Mouse (Mus musculus): ENCODE data around the gene Met. TPM values are rescaled to one million over a fixed set of nuclear protein-coding genes. Genes with fewer than 3 reads are reported as not detected.
A peak's percentile ranks its signal among the peaks of the same experiment; 100 is the strongest.

The Met gene
- polyA plus RNA-seq, 2 experiments from 2014 or later = 0.28 TPM; not detected in 1

- ATAC-seq = no peak
Measured at GRCm38 (mm10) chr6:17549645-17550044, 86.0 kb downstream of the Met start.

DNA sequence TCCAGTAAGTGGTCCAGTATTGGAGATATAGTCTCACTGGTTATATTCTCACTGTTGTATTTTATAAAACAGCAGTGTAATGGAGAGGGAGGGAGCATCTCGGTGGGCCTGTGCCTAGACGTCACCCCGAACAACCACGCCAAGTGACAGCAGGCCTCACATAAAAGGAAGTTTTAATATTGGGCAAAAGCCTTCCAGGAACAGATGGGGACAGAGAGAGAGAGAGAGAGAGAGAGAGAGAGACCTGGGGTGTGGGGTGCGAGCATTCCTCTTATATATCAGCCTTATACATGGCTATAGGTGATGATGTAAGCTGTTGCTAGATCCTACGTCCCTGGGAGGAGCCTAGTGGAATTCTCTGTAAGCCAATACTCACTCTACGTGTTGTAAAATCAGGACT lies 90.7 kb downstream of the Met start:
- no peak for ATAC-seq

GRCm38 (mm10) chr6:17554757-17555156 lies 91.2 kb downstream of the Met start:
- ATAC-seq = no peak

- no peak for ATAC-seq
Measured at GRCm38 (mm10) chr6:17555719-17556118, 92.1 kb downstream of the Met start.

DNA sequence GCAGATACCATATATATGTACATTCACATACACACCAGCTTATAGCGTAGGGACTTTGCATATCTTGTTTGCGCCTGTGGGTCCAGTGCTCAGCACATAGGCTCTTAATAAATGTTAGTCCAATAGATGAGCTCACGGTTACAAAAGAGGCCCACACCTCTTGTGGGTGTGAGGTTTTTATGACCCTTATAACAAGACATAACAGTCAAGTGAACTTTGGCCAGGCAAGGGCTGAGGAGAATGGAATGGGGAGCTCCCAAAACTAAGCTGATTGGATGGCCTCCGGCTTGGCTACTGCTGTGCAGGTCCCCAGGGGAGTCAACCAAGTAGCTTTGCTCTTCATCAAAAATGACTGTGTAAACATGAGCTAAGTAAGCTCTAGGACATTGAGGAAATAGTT lies 96.1 kb downstream of the Met start:
- ATAC-seq = no peak

DNA sequence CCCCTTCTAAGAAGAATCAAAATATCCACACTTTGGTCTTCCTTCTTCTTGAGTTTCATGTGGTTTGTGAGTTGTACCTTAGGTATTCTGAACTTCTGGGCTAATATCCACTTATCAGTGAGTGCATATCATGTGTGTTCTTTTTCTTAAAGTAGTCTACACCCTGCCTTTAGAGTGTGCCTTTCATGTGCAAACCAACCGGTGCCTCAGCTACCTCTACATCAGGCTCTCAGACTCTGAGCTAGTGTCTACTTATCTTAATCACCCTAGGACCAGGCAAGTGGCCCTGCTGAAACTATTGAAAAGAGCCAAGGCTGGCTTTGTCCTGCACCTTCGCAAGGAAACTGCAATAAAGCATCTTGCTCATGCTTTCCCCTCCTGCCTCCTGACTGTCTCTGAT lies 97.7 kb downstream of the Met start:
- no peak for ATAC-seq

- no peak for ATAC-seq
Measured at GRCm38 (mm10) chr6:17561886-17562285, 98.3 kb downstream of the Met start.

- ATAC-seq = no peak
Measured at GRCm38 (mm10) chr6:17562472-17563088, 99.0 kb downstream of the Met start.

DNA sequence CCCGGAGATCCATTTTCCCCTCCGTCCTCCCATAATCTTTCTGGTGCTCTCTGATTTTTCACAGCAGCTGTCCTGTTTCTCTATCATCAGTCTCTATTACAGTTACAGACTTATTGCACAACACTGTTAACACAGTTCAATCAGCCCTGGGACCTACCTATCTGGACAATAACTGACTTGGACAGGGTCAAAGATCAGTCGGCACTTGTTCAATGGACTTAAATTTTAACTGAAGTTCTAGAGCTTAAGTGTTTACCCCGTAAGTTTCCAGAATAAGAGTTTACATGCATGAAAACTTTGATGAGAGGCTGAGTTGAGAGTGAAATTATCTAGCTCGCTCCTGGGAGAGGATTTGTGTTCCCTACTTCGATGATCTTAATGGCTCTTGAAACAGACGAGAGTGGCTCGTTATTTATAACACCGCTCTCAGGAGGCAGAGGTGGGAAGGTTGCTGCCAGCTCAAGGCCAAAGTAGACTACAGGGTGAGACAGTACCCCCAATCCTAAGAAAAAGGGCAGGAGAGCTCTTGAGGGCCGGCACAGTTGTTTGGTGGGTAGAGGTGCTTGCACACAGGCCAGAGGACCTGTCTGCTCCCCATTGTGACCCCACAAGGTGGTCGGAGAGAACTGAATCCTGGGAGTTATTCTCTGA lies 105.2 kb downstream of the Met start:
- no peak for ATAC-seq

DNA sequence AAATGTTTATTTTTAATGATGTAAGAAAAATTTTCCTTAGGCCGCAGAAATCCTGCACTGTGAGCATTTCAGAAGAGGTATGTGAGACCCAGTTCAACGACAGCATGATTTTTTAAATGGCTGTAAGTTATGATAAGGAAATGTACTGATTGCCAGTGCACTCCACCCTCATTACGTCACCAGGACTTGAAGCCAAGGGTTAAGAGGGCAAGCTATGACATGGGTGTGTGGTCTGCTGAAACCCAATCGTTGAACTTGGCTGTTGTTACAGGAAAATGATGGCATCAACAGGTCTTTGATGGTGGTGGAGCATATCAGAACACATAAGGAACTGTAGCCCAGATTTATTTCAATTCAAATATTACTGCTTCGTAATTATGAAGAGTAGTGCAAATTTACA lies 109.6 kb downstream of the Met start:
- no peak for ATAC-seq

DNA sequence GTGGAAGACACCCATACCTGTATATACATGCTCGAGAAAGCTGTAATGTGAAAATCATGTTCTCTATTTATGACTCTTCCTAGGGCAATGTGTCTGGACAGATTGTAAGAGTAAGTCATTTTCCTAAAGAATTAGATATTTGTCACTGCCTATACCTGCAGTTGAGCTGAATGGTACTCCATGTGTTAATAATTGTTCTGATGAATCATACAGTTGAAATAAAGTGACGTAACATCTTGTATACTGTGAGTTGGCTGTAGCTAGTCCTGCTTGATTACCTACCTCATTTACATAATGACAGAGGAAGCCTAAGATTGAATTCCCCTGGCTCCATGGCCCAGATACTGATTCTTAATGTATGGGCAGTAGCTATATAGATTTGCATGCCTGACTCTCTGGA lies 110.1 kb downstream of the Met start:
- no peak for ATAC-seq

- no peak for ATAC-seq
Measured at GRCm38 (mm10) chr6:17578092-17578760, 114.6 kb downstream of the Met start.

DNA sequence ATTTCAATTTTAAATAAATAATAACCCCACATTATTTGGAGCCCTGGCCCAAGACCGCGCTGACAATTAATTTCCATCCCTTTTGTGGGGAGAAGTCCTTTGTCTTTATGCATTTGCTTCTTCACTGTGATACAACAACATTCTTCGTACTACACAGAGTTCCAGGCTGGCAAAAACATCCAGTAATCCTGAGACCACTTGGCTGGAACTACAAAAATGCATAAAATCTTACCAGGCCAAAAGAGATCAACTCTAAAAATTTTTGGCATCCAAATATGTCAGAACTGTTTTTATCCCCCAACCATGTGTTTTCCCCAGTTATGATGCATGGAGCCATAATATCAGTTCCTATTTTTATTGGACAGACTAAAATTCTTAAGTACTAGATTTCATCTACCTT lies 116.7 kb downstream of the Met start:
- ATAC-seq = no peak

- no peak for ATAC-seq
Measured at GRCm38 (mm10) chr6:17583982-17584381, 120.4 kb downstream of the Met start.

DNA sequence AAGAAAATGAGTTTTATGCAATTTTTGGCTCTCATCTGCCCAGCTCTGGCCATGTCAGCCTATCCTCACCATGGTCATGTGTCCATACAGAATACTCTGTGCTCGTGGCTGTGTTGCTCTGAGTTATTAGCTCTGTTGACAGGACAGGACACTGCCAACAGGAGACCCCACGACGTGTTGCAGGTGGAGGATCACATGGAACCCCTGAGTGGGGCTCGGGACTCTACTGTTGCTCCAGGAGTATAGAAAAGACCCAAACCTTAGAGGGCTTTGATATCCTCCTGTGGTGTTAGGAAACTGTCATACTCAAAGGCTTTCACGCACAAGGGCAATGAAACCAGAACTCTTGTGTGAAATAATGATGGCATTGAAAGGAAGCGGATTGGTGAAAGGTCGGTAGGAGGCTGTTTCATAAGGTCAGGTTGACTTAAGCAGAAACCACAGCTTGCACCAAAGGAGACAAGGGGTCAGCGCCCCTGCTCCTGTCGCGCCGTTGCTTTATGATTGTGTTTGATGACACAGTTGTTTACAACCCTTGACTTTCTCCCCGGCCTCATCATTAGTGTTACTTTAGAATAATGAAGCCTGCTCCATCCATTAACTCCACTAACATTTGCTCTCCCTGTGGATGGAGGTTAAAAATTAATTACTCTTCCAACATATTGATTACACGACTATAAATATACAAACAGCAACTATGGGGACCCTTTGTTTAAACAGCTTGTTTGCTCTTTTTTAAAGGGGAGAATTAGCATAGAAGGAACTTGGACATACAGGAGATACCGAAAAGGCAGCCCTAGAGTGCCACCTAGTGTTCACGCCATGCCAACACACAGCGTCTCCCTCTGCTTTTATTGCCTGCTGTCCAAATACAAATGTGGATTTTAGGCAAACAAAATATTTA lies 125.7 kb downstream of the Met start:
- ATAC-seq = peak; percentile 79

DNA sequence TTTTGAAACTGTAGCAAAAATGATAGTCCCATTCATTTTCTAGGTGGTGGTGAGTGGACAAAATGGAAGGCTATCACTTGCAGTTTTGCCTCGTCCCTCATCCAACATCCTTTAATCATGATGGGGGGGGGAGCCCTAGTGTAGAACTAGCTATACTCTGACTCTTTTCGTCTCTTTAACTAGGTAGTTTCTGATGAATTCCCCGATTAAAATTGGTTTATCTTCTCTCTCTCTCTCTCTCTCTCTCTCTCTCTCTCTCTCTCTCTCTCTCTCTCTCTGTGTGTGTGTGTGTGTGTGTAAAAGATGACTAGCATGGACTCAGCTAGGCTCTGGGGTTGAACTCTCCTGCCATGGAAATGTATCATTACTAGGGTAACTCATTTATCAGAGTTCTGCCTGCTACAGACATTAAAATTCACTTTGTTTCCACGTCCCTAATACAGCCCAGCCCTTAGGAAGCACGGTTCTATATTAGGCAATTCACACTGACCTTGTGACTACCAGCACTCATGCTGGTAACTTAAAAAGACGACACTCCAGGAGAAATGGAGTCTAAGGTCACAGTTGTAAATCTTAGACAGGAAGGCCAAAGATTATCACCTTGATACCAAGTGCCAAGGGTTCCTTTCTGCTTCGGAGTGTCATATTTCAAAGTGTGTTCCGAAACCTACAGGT lies 126.5 kb downstream of the Met start:
- no peak for ATAC-seq

- no peak for ATAC-seq
Measured at GRCm38 (mm10) chr6:17593971-17594370, 130.4 kb downstream of the Met start.

- ATAC-seq = no peak
Measured at GRCm38 (mm10) chr6:17595712-17596462, 132.3 kb downstream of the Met start.

DNA sequence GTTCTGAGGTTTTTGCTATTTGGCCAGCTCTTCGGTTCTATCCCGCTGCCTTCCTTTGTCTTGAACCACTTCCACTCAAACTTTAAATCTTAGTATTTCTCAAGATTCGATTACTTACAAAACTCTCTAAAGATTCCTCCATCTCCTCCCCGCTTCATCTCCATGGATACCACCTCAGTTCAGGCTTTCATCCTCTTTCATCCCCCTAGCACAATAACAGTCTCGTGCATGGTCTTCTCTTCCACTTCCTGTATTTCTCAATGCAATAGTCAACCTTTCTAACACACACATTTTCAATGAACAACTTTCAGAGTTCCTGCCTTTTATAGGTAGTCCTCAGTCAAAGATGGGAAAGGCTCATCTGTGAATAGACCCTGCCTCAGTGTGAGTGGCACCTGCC lies 135.8 kb downstream of the Met start:
- ATAC-seq = no peak

DNA sequence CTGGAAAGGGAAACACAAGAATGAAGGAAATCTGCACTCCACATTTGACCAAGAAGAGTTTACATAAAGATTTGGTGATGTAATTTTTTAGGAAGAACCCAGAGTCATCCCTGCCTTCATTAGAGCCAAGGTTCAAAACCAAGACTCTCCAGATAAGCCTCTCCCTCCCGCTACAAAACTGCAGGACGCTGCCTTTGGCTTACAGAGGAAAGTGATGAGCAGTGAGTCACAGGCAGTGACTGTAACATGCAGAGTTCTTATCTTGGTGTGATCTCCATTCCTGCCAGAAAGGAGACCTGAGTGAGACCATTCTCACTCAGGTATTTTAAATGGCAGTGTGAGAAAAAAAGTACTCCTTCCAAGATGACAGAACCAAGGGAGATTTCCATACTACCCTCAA lies 137.9 kb downstream of the Met start:
- ATAC-seq = no peak

GRCm38 (mm10) chr6:17606915-17607314 lies 143.3 kb downstream of the Met start:
- no peak for ATAC-seq
